Mouse (Mus musculus) midbrain, postnatal 0 days (tissue): ENCODE data around the gene Ywhah. TPM values are rescaled to one million over a fixed set of nuclear protein-coding genes. Genes with fewer than 3 reads are reported as not detected.

Experiments used
- ATAC-seq: fragments of 200-750 bp; cut with Nextera tagmentation; 2 replicates; pipeline ENCODE4 v1.8.0; 2017; ENCODE audit warnings: moderate number of reproducible peaks, mild to moderate bottlenecking, moderate TSS enrichment, moderate library complexity; ENCODE audit not compliant: low FRiP score
- DNase-seq: peaks from one replicate; pipeline ENCODE4 v3.0.0-alpha.2; 2015; ENCODE audit warnings: low spot score
- H3K27ac ChIP-seq: fragments of 300-500 bp; sonication (generic); 2 replicates; pipeline ENCODE4 v1.5.1; 2014; ENCODE audit warnings: low read depth, mild to moderate bottlenecking, low read length, mixed read lengths
- H3K27me3 ChIP-seq: fragments of 300-500 bp; sonication (generic); 2 replicates; pipeline ENCODE4 v1.6.1; 2014; ENCODE audit warnings: low read length, control low read depth, mixed read lengths; ENCODE audit not compliant: insufficient read depth
- H3K36me3 ChIP-seq: fragments of 300-500 bp; sonication (generic); 2 replicates; pipeline ENCODE4 v1.6.1; 2014; ENCODE audit warnings: low read length, control low read depth, mixed read lengths; ENCODE audit not compliant: insufficient read depth
- H3K4me1 ChIP-seq: fragments of 300-500 bp; sonication (generic); 2 replicates; pipeline ENCODE4 v1.6.1; 2014; ENCODE audit warnings: mild to moderate bottlenecking, control low read depth, antibody characterized with exemption, low read length, mixed read lengths; ENCODE audit not compliant: insufficient read depth
- H3K4me2 ChIP-seq: fragments of 300-500 bp; sonication (generic); 2 replicates; pipeline ENCODE4 v1.6.1; 2014; ENCODE audit warnings: low read depth, mild to moderate bottlenecking, low read length, mixed read lengths; ENCODE audit not compliant: poor library complexity, severe bottlenecking
- H3K4me3 ChIP-seq: fragments of 300-500 bp; sonication (generic); 2 replicates; pipeline ENCODE4 v1.5.1; 2014; ENCODE audit warnings: low read depth, mild to moderate bottlenecking, low read length, moderate library complexity
- H3K9ac ChIP-seq: fragments of 300-500 bp; sonication (generic); replicated peaks from 2 replicates; pipeline ENCODE4 v1.6.1; 2014; ENCODE audit warnings: mild to moderate bottlenecking, low read length, moderate library complexity, mixed read lengths; ENCODE audit not compliant: poor library complexity, severe bottlenecking
- H3K9me3 ChIP-seq: fragments of 300-500 bp; sonication (generic); 2 replicates; pipeline ENCODE4 v1.6.1; 2016; ENCODE audit warnings: low read length, control low read depth
- CTCF ChIP-seq: IDR thresholded peaks from 2 replicates; pipeline ENCODE4 v1.5.1; 2016; ENCODE audit warnings: antibody characterized with exemption, mild to moderate bottlenecking
- WGBS: fragments of 180-500 bp; shearing (Covaris S2); extraction: QIAGEN DNeasy Blood & Tissue Kit; methylation state at CpG from one replicate; pipeline ENCODE4 v1.1.7; 2014; 5-methylcytosine and 5-hydroxymethylcytosine counted together
- polyA plus RNA-seq: library from polyadenylated mRNA; unstranded; fragments of >200 nt; fragmentation: Nextera tagmentation; extraction: Ambion mirVana; gene quantifications from 2 replicates; pipeline ENCODE4 v1.2.1, GENCODE M21; 2015
- total RNA-seq: library from RNA; depleted of rRNA; stranded (reverse); fragments of >200 nt; gene quantifications from 2 replicates; pipeline ENCODE4 v1.2.3, GENCODE M21; 2014; rRNA removed

Ywhah gene
- total and polyA plus RNA-seq, 2 experiments from 2014 or later = 704 to 1,094 TPM

DNA sequence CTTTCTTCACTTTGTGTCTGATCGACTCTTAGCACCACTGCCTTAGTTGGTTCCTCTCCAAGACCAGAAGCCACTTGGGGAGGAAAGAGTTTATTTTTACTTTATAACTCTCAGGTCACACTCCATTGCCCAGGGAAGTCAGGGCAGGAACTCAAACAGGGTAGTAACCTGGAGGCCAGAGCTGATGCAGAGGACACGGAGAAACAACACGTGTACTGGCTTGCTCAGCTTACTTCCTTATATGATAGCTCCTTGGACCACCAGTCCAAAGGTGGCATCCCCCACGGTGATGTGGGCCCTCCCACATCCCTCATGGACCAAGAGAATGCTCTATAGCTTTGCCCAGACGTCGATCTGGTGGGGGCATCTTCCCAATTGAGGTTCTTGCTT is 26.7 kb downstream of the Ywhah start:
- Histone ChIP-seq H3K27ac (no peak overlapping the region), H3K36me3 (no peaks in the 10 kb centered on the region), H3K9ac (no peak overlapping the region), H3K4me3 (no peak overlapping the region), H3K27me3 (no peaks in the 10 kb centered on the region), H3K4me2 (no peak overlapping the region), H3K4me1 (no peaks in the 10 kb centered on the region), H3K9me3 (no peaks in the 10 kb centered on the region)
- ATAC-seq (no peak), DNase-seq (no peak)
- 91% methylated on average over 6 of the region's 6 CpGs for WGBS
- no peak for TF ChIP-seq CTCF

GRCm38 (mm10) chr5:33052849-33053582 is 34.4 kb downstream of the Ywhah start:
- TF ChIP-seq CTCF = no peak
- H3K9ac ChIP-seq = no peak overlapping the region
- H3K4me1 ChIP-seq = no peaks in the 10 kb centered on the region
- H3K36me3 ChIP-seq = no peaks in the 10 kb centered on the region
- ATAC-seq = no peak
- H3K4me2 ChIP-seq = no peak overlapping the region
- 80% methylated on average over 14 of the region's 14 CpGs for WGBS
- H3K9me3 ChIP-seq = no peaks in the 10 kb centered on the region
- no peak for DNase-seq
- no peak overlapping the region for H3K27ac ChIP-seq
- H3K27me3 ChIP-seq = no peaks in the 10 kb centered on the region
- H3K4me3 ChIP-seq = no peak overlapping the region

GRCm38 (mm10) chr5:33056126-33056765 is 37.6 kb downstream of the Ywhah start:
- Histone ChIP-seq H3K9me3 (no peaks in the 10 kb centered on the region), H3K27ac (no peak overlapping the region), H3K4me1 (no peaks in the 10 kb centered on the region), H3K36me3 (no peaks in the 10 kb centered on the region), H3K4me2 (no peak overlapping the region), H3K4me3 (no peak overlapping the region), H3K9ac (no peak overlapping the region), H3K27me3 (no peaks in the 10 kb centered on the region)
- DNase-seq (no peak), ATAC-seq (no peak)
- 87% methylated on average over 10 of the region's 10 CpGs for WGBS
- no peak for TF ChIP-seq CTCF

GRCm38 (mm10) chr5:33070071-33070470 is 51.5 kb downstream of the Ywhah start:
- ATAC-seq (no peak), DNase-seq (no peak)
- H3K9ac ChIP-seq = no peak overlapping the region
- H3K9me3 ChIP-seq = no peaks in the 10 kb centered on the region
- no peak overlapping the region for H3K4me2 ChIP-seq
- no peak overlapping the region for H3K4me3 ChIP-seq
- no peaks in the 10 kb centered on the region for H3K36me3 ChIP-seq
- H3K4me1 ChIP-seq = no peaks in the 10 kb centered on the region
- H3K27ac ChIP-seq = no peak overlapping the region
- H3K27me3 ChIP-seq = no peaks in the 10 kb centered on the region
- no peak for TF ChIP-seq CTCF

- Histone ChIP-seq H3K4me3 (no peak overlapping the region), H3K4me1 (no peaks in the 10 kb centered on the region), H3K9ac (no peak overlapping the region), H3K36me3 (no peaks in the 10 kb centered on the region), H3K4me2 (no peak overlapping the region), H3K9me3 (no peaks in the 10 kb centered on the region), H3K27ac (no peak overlapping the region), H3K27me3 (no peaks in the 10 kb centered on the region)
- DNase-seq (no peak), ATAC-seq (no peak)
- TF ChIP-seq CTCF = no peak
- 80% methylated on average over 6 of the region's 6 CpGs for WGBS
Measured at GRCm38 (mm10) chr5:33076490-33077191, 58.0 kb downstream of the Ywhah start.

Other genes with a start within 250 kb of the Ywhah start
- gene Pisd, start 233.2 kb upstream of the Ywhah start, total RNA-seq = 94.5 and 95.7 TPM in 2 replicates
- 89.0 and 98.1 TPM in 2 replicates for gene Pisd, start 233.2 kb upstream of the Ywhah start, polyA plus RNA-seq
- 7.0 TPM in 1 of 2 replicates, not detected in the other for gene Gm20671, start 191.7 kb upstream of the Ywhah start, total RNA-seq
- gene Gm20671, start 191.7 kb upstream of the Ywhah start, polyA plus RNA-seq = not detected in 2 replicates
- gene Prr14l, start 164.6 kb upstream of the Ywhah start, total RNA-seq = 17.4 and 21.1 TPM in 2 replicates
- 6.1 and 13.5 TPM in 2 replicates for gene Prr14l, start 164.6 kb upstream of the Ywhah start, polyA plus RNA-seq
- gene Depdc5, start 155.1 kb upstream of the Ywhah start, total RNA-seq = 37.5 and 55.3 TPM in 2 replicates
- gene Depdc5, start 155.1 kb upstream of the Ywhah start, polyA plus RNA-seq = 15.1 and 18.1 TPM in 2 replicates
- 0.16 and 0.33 TPM in 2 replicates for gene Slc5a1, start 85.4 kb downstream of the Ywhah start, total RNA-seq
- gene Slc5a1, start 85.4 kb downstream of the Ywhah start, polyA plus RNA-seq = 0.10 and 0.19 TPM in 2 replicates
- gene Spon2, start 199.6 kb downstream of the Ywhah start, total RNA-seq = 4.4 and 5.1 TPM in 2 replicates
- 2.3 and 2.7 TPM in 2 replicates for gene Spon2, start 199.6 kb downstream of the Ywhah start, polyA plus RNA-seq